Mouse (Mus musculus) adrenal gland, postnatal 36 days (tissue): ENCODE measurements around the gene Baz1a. TPM values are rescaled to one million over a fixed set of nuclear protein-coding genes. Genes with fewer than 3 reads are reported as not detected.

Source experiments
- DNase-seq, 2 experiments: peaks; one replicate each; pipeline ENCODE4 v3.0.0; 2021; ENCODE audit warnings: mixed read lengths in 1 of 2
- long read RNA-seq, 2 experiments: library from polyadenylated mRNA; stranded (forward); transcript quantifications; one replicate each; pipeline ENCODE4 v2.0.0; 2021; ENCODE audit warnings: borderline sequencing depth in 2 of 2
- total RNA-seq, 2 experiments: library from RNA; stranded (reverse); gene quantifications; 2 replicates each; pipeline ENCODE4 v1.2.3; 2021

Gene Baz1a
- total RNA-seq, result 10 to 100 TPM; 19.7 to 35.8 TPM
- long read RNA-seq, experiment 1, partial matches to known transcripts, result 10 of 14 reads
- long read RNA-seq, experiment 1, other reads (novel, unspliced or antisense), result 4 of 14 reads
- long read RNA-seq, experiment 2, partial matches to known transcripts, result 0 of 1 reads
- long read RNA-seq, experiment 2, other reads (novel, unspliced or antisense), result 1 of 1 reads

DNA sequence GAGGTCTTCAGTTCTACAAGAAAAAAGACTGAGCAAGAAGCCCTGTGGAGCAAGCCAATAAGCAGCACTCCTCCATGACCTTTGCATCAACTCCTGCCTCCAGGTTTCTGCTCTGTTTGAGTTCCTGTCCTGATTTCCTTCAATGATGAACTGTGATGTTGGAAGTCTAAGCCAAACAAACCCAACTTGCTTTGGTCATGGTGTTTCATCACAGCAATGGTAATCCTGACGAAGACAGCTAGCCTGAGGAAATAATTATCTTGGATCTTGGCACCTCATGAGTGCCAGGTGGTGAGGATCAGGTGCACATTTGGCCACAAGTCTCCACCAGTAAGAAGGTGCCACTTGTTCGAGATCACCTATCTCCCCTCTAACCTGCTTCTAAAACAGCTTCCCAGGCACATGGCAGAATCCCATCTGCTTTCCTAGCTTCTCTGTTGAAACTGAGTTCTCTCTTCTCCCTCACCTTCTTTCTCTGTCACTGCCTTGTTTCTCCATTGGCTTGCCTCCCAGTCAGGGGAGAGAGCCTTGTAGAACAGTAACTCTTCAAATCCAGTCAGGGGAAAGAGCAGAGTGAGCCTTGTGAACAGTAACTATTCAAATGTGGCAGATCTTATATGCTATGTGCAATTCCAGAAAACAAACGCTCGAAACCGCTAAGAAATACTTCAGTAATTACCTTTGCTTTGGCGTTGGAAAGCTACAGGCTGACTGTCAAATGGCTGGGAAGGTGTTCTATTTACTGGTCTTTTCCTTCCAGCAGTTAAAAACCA, at the start of gene Baz1a:
Gene Baz1a, minus strand, starts transcription at position 723 of the 773 bp plus-strand sequence.
- no peak for DNase-seq

DNA sequence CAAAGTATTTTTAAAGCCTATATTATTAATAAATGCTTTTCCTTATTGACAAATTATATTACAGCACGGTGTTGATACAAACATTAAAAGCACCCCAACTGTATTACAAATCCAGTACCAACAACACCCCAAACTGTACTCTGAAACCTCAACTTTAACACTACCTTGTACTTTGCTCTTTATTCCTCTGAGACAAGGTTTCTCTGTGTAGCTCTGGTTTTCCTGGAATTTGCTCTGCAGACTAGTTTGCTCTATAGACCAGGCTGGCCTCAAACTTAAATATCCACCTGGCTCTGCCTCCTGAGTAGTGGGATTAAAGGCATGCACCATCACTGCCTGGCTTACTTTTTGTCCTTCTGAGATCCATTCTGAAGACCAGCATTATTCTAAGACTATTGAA, 48.0 kb upstream of the Baz1a start:
- DNase-seq, result no peak

GRCm38 (mm10) chr12:55061006-55061405, 46.9 kb upstream of the Baz1a start:
- peak in 1 of 2 experiments; percentile 48 for DNase-seq

DNA sequence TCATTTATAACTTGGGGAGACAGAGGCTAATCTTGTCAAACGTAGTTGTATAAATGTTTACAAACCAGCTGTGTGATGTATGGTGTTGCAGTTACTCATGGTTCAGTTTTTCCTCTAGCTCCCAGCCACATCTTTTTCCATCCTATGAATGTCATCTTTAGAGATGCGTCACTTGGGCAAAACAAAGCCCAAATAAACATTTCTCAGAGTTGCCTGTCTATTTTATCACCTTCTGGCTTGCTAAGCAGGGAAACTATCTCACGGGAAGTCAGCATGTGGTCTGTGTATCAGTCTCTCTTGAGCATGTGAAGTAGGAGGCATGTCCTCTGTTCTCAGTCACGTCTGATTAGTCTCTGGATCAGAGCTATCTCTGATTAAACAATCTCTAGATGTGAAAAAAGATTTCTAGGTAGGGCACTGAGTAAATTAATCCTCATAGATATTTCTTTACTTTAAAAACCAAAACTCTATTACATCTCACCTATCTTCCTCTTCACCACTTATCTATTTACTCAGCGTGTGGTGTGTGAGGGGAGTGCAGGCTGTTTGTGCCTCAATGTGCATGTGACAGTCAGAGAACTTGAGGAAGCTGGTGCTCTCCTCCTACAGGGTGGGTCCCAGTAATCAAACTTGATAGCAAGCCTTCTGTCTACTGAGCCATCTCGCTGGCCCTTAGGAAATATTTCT, 46.2 kb upstream of the Baz1a start:
- no peak for DNase-seq

GRCm38 (mm10) chr12:55059812-55060211, 45.7 kb upstream of the Baz1a start:
- no peak for DNase-seq

GRCm38 (mm10) chr12:55058865-55059615, 44.9 kb upstream of the Baz1a start:
- peak; percentile 38 to 51 for DNase-seq

GRCm38 (mm10) chr12:55056703-55057102, 42.6 kb upstream of the Baz1a start:
- DNase-seq, result no peak

- DNase-seq, result no peak
Observed at GRCm38 (mm10) chr12:55054551-55055241, 40.5 kb upstream of the Baz1a start.

DNA sequence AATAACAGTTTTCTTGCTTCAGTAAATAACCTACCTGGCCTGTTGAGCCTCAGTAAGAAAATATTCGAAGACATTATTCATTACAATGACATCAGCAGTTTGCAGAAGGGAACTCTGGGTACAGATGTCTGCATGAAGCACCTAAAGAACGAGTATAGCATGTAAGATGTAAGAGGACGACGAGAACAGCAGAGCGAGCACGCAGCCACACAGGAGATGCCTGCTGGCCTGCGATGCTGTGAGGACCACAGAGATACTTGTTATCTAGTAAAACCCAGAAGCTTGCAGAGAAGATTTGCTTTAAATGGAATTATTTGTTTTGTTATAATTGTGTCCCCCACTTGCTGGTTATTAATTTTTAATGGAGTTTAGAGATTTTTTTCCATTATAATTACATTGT, 39.1 kb upstream of the Baz1a start:
- no peak for DNase-seq

DNA sequence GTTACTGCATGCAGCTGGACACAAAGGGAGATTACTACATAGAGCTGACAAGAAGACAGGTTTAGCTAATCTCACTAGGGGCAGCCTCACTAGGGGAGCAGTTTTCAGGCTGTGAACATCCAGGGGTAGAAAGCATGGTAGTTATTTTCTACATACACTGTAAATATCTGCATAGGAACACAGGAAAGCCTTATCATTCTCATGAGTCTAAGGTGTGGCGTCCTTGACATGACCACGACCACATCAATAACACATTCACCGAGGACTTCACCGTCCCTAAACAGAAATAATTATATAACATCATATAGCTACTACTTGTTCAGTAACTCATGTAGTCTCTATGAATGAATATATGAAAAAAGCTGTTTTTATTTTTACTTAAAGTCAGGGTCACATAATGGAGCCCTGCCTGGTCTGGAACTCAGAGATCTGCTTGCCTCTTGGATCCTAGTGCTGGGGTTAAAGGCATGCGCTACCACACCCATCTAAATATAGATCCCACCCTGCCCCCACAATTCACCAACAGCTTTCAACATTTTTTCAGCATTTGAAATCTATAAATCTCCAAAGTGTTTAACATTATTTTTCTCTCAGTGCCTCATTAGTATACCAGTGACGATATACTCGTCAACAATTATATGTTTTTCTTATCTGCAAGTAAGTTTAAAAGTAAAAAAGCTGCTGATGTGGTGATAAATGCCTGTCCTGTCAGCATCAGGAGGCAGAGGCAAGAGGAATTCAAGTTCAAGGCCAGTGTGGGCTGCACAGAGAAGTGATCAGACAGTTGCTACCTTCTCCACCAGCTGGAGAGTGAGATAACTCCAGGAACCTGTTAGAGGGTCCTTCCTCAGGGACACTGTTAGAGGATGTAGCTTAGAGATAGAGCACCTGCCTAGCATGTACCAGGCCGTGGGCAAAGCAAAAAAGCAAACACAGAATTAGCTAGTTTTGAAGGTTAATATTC, 37.3 kb upstream of the Baz1a start:
- no peak for DNase-seq

- no peak for DNase-seq
Observed at GRCm38 (mm10) chr12:55049731-55050353, 35.7 kb upstream of the Baz1a start.

GRCm38 (mm10) chr12:55041011-55041410, 26.9 kb upstream of the Baz1a start:
- DNase-seq, result no peak

- no peak for DNase-seq
Observed at GRCm38 (mm10) chr12:55027088-55027487, 12.9 kb upstream of the Baz1a start.

- DNase-seq, result no peak
Observed at GRCm38 (mm10) chr12:55023284-55023683, 9.1 kb upstream of the Baz1a start.

DNA sequence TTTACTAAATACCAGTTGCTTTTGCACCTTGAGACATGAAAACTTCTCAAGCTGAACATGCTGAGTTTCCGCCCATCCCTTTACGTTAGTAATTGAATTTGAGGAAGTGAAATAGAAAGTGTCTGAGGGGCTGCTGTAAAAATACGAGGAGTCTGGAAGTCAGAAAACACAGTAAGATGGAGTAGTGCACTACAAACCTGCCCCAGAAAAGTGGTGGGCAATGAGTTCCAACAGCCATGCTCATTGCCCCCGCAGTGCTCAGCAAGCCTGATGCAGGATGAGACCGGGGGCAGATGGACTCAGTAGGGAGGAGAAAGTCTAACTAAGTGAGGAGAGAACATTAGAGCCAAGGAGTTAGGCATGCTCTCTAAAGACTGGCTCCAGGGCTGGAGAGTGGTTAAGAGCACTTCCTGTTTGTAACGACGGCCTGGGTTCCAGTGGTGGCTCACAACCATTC, 5.3 kb upstream of the Baz1a start:
- no peak for DNase-seq

DNA sequence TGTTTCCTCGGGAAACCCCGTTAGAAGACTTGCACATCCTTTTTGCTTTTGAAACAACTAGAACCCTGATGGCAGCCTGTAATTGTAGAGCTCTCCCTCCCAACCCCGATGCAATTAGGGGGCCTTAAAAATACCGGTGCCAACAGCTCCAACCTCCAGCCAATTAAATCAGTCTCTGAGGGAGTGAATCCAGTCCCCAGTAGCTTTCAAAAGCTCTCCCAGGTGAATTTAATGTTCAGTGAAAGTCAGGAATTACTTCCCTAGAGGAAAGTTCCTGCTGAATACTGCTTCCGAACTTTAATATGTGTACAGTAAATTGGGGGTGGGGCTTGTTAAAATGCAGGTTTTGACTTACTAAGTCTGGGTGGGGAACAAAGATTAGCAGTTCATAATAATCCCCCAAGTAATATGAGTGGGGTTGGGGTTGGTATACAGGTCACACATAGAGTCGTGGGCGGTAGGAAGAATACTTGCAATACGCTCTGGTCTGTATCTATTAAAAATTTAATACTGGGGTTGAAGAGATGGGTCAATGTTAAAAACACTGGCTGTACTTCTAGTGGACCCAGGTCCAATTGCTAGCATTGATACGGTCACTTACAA, 3.1 kb upstream of the Baz1a start:
- DNase-seq, result no peak

GRCm38 (mm10) chr12:55016339-55017118, 2.4 kb upstream of the Baz1a start:
- no peak for DNase-seq

DNA sequence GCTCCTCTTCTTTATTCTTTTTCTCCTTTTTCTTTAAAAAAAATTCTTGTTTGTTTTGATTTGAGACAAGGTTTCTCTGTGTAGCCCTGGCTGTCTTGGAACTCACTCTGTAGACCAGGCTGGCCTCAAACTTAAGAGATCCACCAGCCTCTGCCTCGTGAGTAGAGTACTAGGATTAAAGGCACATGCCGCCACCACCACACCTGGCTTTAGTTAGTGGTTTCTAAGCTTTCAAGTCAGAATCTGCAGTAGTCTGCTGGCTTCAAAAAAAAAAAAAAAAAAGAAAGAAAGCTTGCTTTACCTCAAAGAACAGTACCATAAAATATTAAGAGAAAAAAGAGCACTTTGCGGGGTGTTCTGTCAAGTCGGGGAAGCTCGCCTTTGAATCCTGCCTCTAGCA, 1.3 kb upstream of the Baz1a start:
- DNase-seq, result no peak

- no peak for DNase-seq
Observed at GRCm38 (mm10) chr12:55013031-55013430, 1.1 kb downstream of the Baz1a start.
